Mouse (Mus musculus) ES-E14 (cell line): ENCODE measurements around the gene Med8.

Experiments
- HCFC1 ChIP-seq: IDR thresholded peaks from 2 replicates; pipeline ENCODE4 v1.6.1; 2012; ENCODE audit warnings: low read length, inconsistent platforms, borderline replicate concordance; ENCODE audit not compliant: insufficient read depth
- MAFK ChIP-seq: IDR thresholded peaks from 2 replicates; pipeline ENCODE4 v1.6.1; 2014; ENCODE audit warnings: mild to moderate bottlenecking, low read depth, low read length, inconsistent platforms; ENCODE audit not compliant: insufficient read depth
- ZC3H11A ChIP-seq: IDR thresholded peaks from 2 replicates; pipeline ENCODE4 v1.6.1; 2012; ENCODE audit warnings: low read depth, mild to moderate bottlenecking, inconsistent platforms, low read length, borderline replicate concordance
- ZNF384 ChIP-seq: IDR thresholded peaks from 2 replicates; pipeline ENCODE4 v1.6.1; 2012; ENCODE audit warnings: low read depth, low read length, inconsistent platforms

GRCm38 (mm10) chr4:118410871-118411270, 1.7 kb downstream of the Med8 start:
- TF ChIP-seq MAFK, result no peak
- TF ChIP-seq ZC3H11A, result no peak
- no peak for TF ChIP-seq HCFC1
- TF ChIP-seq ZNF384, result no peak
